Mouse (Mus musculus) inflammation-experienced regulatory T-cells, adult 6 months (primary cell): Measurements from ENCODE around the gene Tor1b. TPM values are rescaled to one million over a fixed set of nuclear protein-coding genes. Genes with fewer than 3 reads are reported as not detected.
"Not testable (repeated sequence)": the region's sequence is repeated elsewhere in the genome, so short reads cannot be mapped to it uniquely, and the experiment has no call there.

Experiments used
- ATAC-seq: one replicate; pipeline ENCODE4 v1.8.0; 2017
- polyA plus RNA-seq, 3 experiments: library from polyadenylated mRNA; unstranded; fragments of 100-300 nt; shearing (Covaris generic); gene quantifications; one replicate each; pipeline ENCODE4 v1.2.1; 2017

The Tor1b gene
- polyA plus RNA-seq, 3 experiments from 2014 or later, result 15.6 to 26.9 (median 22.2) TPM

DNA sequence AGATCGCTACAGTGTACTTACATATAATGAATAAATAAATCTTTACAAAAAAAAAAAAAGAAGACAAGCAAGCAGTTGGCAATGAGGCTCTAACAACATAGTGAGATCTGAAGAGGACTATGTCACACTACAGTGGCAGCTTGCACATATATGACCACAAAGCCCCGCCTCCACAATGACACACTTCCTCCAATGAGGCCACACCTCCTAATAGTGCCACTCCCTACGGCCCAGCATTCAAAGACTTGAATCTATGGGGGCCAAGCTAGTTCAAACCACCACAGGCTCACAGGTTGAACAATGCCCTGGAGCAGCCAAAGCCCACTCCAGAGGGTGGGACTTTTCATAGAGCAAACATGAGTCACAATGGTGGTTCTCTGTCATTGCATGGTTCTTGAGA lies 20.8 kb upstream of the Tor1b start:
- ATAC-seq, result no peak

DNA sequence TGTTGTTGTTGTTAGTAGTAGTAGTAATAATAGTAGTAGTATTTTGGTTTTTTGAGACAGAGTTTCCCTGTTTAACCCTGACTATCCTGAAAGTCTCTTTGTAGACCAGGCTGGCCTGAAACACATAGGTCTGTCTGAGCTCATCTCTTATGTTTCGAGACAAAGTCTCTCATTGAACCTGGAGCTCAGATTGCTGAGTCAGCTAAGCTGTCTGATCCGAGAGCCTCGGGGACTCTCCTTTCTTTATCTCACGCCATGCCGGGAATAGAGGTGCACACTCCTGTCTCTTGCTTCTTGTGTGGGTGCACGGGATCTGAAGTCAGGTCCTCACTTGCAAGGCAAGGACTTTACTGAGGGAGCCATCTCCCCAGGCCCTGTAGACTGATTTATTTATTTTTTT lies 19.7 kb upstream of the Tor1b start:
- ATAC-seq, result no peak

- ATAC-seq, result peak; percentile 52
Measured at GRCm38 (mm10) chr2:30933917-30934450, 18.8 kb upstream of the Tor1b start.

- ATAC-seq, result no peak
Measured at GRCm38 (mm10) chr2:30936808-30937207, 16.0 kb upstream of the Tor1b start.

DNA sequence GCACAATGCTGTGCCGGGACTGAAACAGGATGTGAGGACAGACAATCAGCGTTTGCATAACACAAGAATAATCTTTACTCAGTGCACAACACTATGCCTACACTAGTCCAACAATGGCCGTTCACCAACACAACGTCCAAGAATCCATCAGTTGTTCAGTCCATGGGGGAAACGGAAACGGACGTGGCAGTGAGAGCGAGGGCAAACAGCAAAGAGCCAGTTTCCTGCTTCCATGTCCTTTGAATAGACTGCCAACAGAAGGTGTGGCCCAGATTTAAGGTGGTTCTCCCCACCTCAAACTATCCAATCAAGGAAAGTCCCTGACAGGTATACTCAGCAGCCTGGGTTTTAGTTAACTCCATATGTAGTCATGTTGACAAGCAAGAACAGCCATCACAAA lies 15.0 kb upstream of the Tor1b start:
- ATAC-seq, result no peak

- ATAC-seq, result no peak
Measured at GRCm38 (mm10) chr2:30938574-30938991, 14.2 kb upstream of the Tor1b start.

DNA sequence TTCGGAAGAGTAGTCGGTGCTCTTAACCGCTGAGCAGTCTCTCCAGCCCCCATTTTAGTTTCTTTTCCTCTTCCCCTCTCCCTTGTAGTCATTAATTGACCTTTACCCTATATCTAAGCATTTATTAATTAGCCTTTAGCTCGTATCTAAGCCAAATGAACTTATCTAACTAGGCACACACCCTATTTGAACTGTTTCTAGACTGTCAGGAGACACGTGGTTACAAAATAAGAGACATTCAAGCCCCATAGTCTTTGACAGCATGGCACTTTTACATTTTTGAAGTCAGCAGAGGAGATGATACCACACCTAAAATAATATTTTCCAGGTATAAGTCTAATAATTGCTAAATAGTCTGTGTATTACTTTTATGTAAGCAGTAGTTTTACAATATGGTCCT lies 11.2 kb upstream of the Tor1b start:
- ATAC-seq, result no peak

GRCm38 (mm10) chr2:30942116-30942515 lies 10.6 kb upstream of the Tor1b start:
- ATAC-seq, result not testable (repeated sequence)

DNA sequence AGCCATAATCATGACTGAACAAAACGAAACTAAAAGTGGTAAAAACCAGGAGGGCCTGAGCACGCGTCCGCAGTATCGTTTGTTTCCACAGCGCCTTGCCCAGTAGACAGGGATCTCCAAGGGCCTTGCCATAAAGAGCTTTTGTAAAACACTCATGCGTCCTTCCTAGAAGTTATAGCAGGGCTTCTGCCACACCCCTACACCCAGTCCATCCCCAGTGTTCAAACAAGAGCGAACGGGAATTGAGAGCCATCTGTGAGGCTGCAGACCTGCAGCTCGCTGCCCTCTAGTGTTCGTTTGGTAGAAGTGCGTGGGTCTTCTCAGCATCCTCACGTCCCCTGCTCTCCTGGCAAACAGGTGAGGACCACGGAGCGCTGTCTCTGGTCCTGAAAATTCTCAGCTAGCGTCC lies 10.2 kb upstream of the Tor1b start:
- peak; percentile 98 for ATAC-seq

DNA sequence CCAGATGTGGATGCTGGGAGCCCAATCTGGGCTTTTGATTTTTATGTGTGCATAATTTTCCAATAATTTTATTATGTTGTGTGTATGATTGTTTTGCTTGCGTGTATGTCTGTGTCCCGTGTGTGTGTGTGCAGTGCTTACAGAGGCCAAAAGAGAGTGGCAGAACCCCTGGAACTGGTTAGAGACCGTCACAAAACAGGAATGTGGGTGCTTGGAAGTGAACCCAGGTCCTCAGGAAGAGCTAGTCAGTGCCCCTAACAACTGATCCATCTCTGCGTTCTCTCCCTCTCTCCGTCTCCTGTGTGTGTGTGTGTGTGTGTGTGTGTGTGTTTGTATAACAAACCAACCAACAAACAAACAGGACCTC lies 319 bp upstream of the Tor1b start:
- no peak for ATAC-seq

DNA sequence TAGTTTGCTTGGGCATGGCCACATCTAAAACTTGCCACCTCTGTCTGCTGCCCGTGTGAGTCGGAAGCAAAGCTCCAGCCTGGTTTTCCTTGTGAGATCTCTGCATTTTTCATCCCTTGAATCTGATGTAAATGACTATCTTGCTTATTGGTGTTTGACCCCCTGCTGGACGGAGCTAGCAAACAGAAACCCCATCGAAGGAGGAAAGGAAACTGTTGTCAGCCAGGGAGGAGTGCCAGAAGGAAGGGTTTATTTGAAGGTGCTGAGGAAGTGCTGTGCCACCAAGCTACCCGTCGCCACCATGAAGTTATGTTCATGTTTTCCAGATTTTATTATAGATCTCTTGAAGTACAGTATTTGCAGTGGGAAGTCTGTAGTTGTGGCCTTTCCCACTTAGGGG lies 2.0 kb downstream of the Tor1b start:
- ATAC-seq, result no peak

DNA sequence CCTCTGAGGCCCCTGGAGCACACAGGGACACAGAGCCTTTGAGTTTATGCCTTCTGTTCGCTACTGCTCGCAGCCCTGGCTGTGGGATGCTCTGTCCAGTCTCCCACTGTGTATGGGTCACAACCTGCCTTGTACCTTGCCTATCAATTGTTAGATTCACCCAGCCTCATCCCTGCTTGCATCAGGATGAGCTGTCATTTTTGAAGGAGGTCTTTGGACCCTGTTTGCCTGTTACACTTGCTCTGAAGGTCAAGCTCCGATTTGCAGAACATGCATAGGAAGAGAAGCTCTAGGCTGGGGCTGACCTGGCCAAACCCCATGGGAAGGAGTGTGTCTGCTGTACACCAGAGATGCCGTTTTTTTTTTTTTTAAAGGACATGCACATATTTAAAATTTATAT lies 4.8 kb downstream of the Tor1b start:
- ATAC-seq, result no peak

GRCm38 (mm10) chr2:30958726-30959125 lies 6.0 kb downstream of the Tor1b start:
- ATAC-seq, result no peak

DNA sequence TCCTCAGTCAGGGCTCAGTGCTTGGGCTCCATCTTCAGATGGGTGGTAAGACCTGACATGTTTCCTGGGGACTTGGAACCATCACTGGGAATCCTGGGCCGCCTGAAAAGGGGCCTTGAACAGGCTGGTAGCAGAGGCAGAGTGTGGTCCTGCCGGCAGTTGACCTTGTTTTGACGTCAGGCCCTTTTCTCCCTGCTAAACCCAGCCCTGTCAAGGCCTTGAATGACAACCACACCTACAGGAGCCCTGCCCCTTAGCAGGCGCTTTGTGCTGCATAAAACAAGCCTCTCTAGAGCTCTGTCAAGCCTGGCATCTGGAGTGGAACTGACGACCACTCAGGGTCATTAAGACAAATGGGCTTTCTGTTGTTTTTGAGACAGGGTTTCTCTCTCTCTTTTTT lies 7.1 kb downstream of the Tor1b start:
- no peak for ATAC-seq

- ATAC-seq, result no peak
Measured at GRCm38 (mm10) chr2:30962570-30963254, 10.0 kb downstream of the Tor1b start.

GRCm38 (mm10) chr2:30965627-30966026 lies 12.9 kb downstream of the Tor1b start:
- no peak for ATAC-seq

DNA sequence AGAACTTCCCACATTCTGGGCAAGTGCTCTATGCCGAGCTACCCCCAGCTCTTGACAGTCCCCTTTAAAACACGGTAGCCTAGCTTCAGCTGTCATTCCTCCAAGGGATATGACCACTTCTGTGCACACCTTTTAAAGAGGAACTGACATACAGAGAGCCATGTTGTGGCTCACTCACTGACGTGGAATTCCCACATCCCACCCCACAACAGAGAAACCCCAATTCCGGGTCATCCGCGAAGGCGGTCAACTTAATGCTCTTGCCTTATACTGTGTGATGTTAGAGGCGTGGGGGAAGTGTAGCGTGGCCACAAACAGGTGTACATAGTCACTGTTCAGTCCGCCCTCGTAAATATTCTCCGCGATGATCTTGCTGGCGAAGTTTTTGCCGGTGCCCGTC lies 14.1 kb downstream of the Tor1b start:
- ATAC-seq, result no peak

DNA sequence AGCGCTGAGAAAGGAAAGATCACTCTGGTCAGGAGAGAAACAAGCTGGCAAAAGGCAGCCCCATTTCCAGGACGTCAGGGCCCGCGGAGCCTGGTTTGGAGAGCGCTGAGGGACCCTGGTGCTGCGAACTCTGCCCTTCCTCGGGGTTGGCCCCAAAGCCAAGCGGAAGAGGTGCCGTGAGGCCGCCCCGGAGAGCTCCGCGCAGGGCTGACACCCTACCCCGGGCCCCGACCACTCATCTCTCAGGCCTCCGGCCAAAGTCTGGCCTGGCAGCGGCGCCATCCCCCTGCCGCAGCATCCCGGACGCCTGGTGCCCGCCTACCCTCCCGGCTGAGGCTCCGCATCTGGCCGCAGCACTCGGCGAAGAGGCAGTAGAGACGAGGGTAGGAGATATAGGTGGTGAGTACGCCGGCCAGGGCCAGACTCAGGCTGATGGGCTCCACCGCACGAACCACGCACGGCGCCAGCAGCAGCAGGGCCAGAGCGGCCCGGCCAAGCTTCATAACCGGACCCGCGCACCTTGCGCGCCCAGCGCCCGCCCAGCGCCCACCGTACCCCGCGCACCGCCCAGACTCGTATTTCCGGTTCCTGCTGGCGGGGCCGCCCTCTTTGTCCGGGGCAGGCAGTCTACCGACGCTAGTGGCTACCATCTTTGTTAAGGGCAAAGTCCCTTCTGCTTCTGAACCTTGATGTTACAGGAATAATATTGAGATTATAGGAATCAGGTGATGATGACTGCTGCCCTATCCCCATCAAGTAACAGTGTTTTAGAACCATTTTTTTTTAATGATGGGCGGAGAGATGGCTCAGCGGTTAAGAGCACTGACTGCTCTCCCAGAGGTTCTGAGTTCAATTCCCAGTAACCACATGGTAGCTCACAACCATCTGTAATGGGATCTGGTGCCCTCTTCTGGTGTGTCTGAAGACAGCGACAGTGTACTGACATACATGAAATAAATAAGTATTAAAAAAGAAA lies 14.9 kb downstream of the Tor1b start, which contains the start of gene Tor1a:
TSS of gene Tor1a (minus strand) at position 582 of the 976 bp plus-strand sequence.
- peak; percentile 88 for ATAC-seq

DNA sequence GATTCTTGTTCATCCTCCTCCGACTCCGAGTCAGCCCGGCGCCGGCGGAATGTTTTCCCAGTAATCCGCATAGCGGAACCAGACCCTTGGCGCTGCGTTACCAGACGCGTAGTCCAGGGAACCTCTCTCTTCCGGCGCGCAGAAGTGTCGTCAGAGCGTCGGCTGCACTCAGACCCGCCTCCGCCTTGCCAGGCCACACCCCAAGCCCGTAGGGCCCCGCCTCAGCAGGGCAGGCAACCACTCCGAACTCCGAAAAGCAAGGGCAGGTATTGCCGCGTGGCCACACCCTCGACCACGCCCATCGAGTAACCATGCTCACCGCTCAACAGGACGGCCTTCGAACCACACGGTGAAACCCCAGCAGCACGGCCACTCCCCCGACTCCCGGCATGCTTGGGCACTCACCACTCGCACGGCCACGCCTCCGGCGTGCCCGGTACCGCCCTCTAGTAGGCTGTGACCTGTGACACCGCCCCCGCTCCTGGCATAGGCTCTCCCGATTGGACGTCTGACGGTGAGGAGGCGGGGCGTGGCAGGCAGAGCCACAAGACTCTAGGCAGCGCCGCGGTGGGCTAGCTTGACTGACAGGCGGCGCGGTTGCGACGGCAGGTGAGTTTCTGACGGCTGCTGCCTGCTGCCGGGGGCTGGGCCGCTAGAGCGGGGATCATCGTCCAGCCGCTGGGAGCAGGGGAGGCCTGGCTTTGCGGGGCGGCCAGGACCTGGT lies 29.2 kb downstream of the Tor1b start, which contains the start of the genes BC005624 and Usp20:
TSS of gene BC005624 (minus strand) at position 412 of the 724 bp plus-strand sequence.
TSS of gene Usp20 (plus strand) at position 490 of the 724 bp plus-strand sequence.
- ATAC-seq, result peak; percentile 95

- ATAC-seq, result no peak
Measured at GRCm38 (mm10) chr2:30983024-30983423, 30.3 kb downstream of the Tor1b start.

- no peak for ATAC-seq
Measured at GRCm38 (mm10) chr2:30985111-30986020, 32.6 kb downstream of the Tor1b start.
